Mouse (Mus musculus) MEL (cell line): Measurements from ENCODE around the gene Wwtr1.

ENCODE experiments used
- BHLHE40 ChIP-seq: IDR thresholded peaks from 2 replicates; pipeline ENCODE4 v1.6.1; 2012; ENCODE audit warnings: low read depth, mild to moderate bottlenecking, inconsistent platforms, low read length, improper control_type of control experiment, borderline replicate concordance
- CTCF ChIP-seq, 3 experiments: IDR thresholded peaks in 2 of 3; conservative IDR thresholded peaks in 1 of 3; 2 replicates each; pipeline ENCODE4 v1.5.1; 2011 to 2012; ENCODE audit warnings: low read length in 3 of 3, low read depth in 2 of 3, mild to moderate bottlenecking in 2 of 3, improper control_type of control experiment in 1 of 3, inconsistent platforms in 1 of 3, mixed read lengths in 1 of 3, moderate library complexity in 1 of 3; ENCODE audit not compliant: control insufficient read depth in 1 of 3, insufficient read depth in 1 of 3, poor library complexity in 1 of 3, severe bottlenecking in 1 of 3
- POLR2A ChIP-seq, 2 experiments: IDR thresholded peaks; 2 replicates each; pipeline ENCODE4 v1.6.1; 2011 to 2012; ENCODE audit warnings: low read length in 2 of 2, mild to moderate bottlenecking in 2 of 2, control low read depth in 1 of 2, improper control_type of control experiment in 1 of 2, low read depth in 1 of 2, moderate library complexity in 1 of 2; ENCODE audit not compliant: control insufficient read depth in 1 of 2, insufficient read depth in 1 of 2, poor library complexity in 1 of 2

- TF ChIP-seq BHLHE40 (no peak), CTCF (IDR thresholded peaks at IDR 0.05 in 2 of 3, conservative IDR thresholded peaks at IDR 0.05 in 1 of 3; ENCODE audit: control insufficient read depth in 1 of 3, insufficient read depth in 1 of 3, low read depth in 2 of 3, low read length in 3 of 3, poor library complexity in 1 of 3, severe bottlenecking in 1 of 3) (no peak), POLR2A (IDR thresholded peaks at IDR 0.05; ENCODE audit: control insufficient read depth in 1 of 2, insufficient read depth in 1 of 2, low read depth in 1 of 2, low read length in 2 of 2, poor library complexity in 1 of 2) (no peak)
Observed at GRCm38 (mm10) chr3:57535483-57536185, 40.1 kb downstream of the Wwtr1 start.
